Mouse (Mus musculus): ENCODE measurements around the gene Comp.

The Comp gene

GRCm38 (mm10) chr8:70373397-70374317 is at the start of gene Comp:
Comp (plus strand) TSS chr8:70373558.
- in situ Hi-C loops (cut with MboI; ENCODE audit: unreplicated experiment in 2 of 2), result no loop called here

GRCm38 (mm10) chr8:70323716-70324115 is 49.6 kb upstream of the Comp start:
- in situ Hi-C loops (cut with MboI; ENCODE audit: unreplicated experiment in 2 of 2), result no loop called here

- in situ Hi-C loops (cut with MboI; ENCODE audit: unreplicated experiment in 2 of 2), result no loop called here
Measured at GRCm38 (mm10) chr8:70327512-70327911, 45.8 kb upstream of the Comp start.

GRCm38 (mm10) chr8:70329124-70329834 is 44.1 kb upstream of the Comp start, which contains the start of gene Gdf1:
Gdf1 (plus strand) TSS chr8:70329817.
- in situ Hi-C loops (cut with MboI; ENCODE audit: unreplicated experiment in 2 of 2), result no loop called here

GRCm38 (mm10) chr8:70329835-70330740 is 43.3 kb upstream of the Comp start:
- in situ Hi-C loops (cut with MboI; ENCODE audit: unreplicated experiment in 2 of 2), result no loop called here

- in situ Hi-C loops (cut with MboI; ENCODE audit: unreplicated experiment in 2 of 2), result no loop called here
Measured at GRCm38 (mm10) chr8:70330741-70331364, 42.5 kb upstream of the Comp start.

GRCm38 (mm10) chr8:70331526-70331925 is 41.8 kb upstream of the Comp start:
- in situ Hi-C loops (cut with MboI; ENCODE audit: unreplicated experiment in 2 of 2), result no loop called here

GRCm38 (mm10) chr8:70332070-70332877 is 41.1 kb upstream of the Comp start:
- in situ Hi-C loops (cut with MboI; ENCODE audit: unreplicated experiment in 2 of 2), result no loop called here

GRCm38 (mm10) chr8:70332878-70333202 is 40.5 kb upstream of the Comp start:
- in situ Hi-C loops (cut with MboI; ENCODE audit: unreplicated experiment in 2 of 2), result no loop called here

GRCm38 (mm10) chr8:70338931-70339330 is 34.4 kb upstream of the Comp start:
- in situ Hi-C loops (cut with MboI; ENCODE audit: unreplicated experiment in 2 of 2), result no loop called here

GRCm38 (mm10) chr8:70340659-70341058 is 32.7 kb upstream of the Comp start:
- in situ Hi-C loops (cut with MboI; ENCODE audit: unreplicated experiment in 2 of 2), result loop anchor here in 1 of 2 experiments (5.0 kb wide), 1 partner anchor 33 kb away; no protein-coding TSS in a partner anchor

- in situ Hi-C loops (cut with MboI; ENCODE audit: unreplicated experiment in 2 of 2), result loop anchor here in 1 of 2 experiments (5.0 kb wide), 1 partner anchor 35 kb away; no protein-coding TSS in a partner anchor
Measured at GRCm38 (mm10) chr8:70342007-70342406, 31.4 kb upstream of the Comp start.

GRCm38 (mm10) chr8:70343076-70343475 is 30.3 kb upstream of the Comp start:
- in situ Hi-C loops (cut with MboI; ENCODE audit: unreplicated experiment in 2 of 2), result loop anchor here in 1 of 2 experiments (5.0 kb wide), 1 partner anchor 36 kb away; no protein-coding TSS in a partner anchor

- in situ Hi-C loops (cut with MboI; ENCODE audit: unreplicated experiment in 2 of 2), result loop anchor here in 1 of 2 experiments (5.0 kb wide), 1 partner anchor 36 kb away; no protein-coding TSS in a partner anchor
Measured at GRCm38 (mm10) chr8:70343696-70344095, 29.7 kb upstream of the Comp start.

- in situ Hi-C loops (cut with MboI; ENCODE audit: unreplicated experiment in 2 of 2), result loop anchor here in 1 of 2 experiments (5.0 kb wide), 1 partner anchor 37 kb away; no protein-coding TSS in a partner anchor
Measured at GRCm38 (mm10) chr8:70344279-70344678, 29.1 kb upstream of the Comp start.

- in situ Hi-C loops (cut with MboI; ENCODE audit: unreplicated experiment in 2 of 2), result no loop called here
Measured at GRCm38 (mm10) chr8:70347443-70347842, 25.9 kb upstream of the Comp start.

- in situ Hi-C loops (cut with MboI; ENCODE audit: unreplicated experiment in 2 of 2), result no loop called here
Measured at GRCm38 (mm10) chr8:70347860-70348420, 25.4 kb upstream of the Comp start.
